14 mouse cellular contexts compared by ENCODE assay signal in the genomic region with DNA sequence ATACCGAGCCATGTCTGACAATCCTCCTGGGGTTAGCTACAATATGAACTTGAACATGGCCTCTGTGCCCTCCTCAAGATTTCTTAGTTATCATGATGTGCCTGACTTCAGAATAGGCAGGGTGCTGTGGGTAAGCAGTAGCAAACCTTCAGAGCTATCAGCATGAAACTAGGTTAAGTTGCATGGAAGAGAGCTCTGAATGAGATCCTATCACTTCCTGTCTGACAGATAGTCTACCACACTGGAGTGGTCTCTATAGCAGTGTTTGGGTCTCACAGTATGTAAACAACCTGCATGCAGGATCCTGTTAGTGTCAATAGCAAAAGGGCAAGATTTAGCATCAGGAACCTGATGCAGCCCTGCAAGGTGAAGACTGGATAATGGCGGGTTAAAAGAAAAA.
DNase-seq lines count a peak whose midpoint lies in the region; ATAC-seq lines count a peak whose summit lies in the region.
"Had no signal": no experiment of that assay in that cellular context is flagged by ENCODE, and none has a peak within 500 bp of the region (broad histone marks: within the 10 kb centered on the region; RNA-seq: fewer than 3 reads in every experiment).

No protein-coding gene starts in this region.

- ATAC-seq in megakaryocyte progenitor cell, adult 5-6 weeks (replicated peaks; ENCODE audit: poor library complexity), result no peak
- ATAC-seq: forebrain, embryonic 16.5 days had no signal

- peak; percentile 14 for DNase-seq in CD4-positive helper T cell, adult 2 months (ENCODE audit: low read depth, low spot score)
- peak; percentile 40 for DNase-seq in induced T-regulatory cell, adult 2 months (ENCODE audit: low read depth)
- peak; percentile 3 to 14 for DNase-seq in thymus, postnatal 10 days (ENCODE audit: low spot score in 2 of 2)
- DNase-seq in thymus, postnatal 4 days, result peak; percentile 7
- no peak for DNase-seq in gastrocnemius, adult 8-10 months (ENCODE audit: low spot score in 2 of 2)
- no peak for DNase-seq in ovary, adult 18-20 months (ENCODE audit: low spot score)
- DNase-seq: adrenal gland, postnatal 10 days; B cell, adult 2 months; cerebellum, adult 11 months; cerebellum, adult 8-10 months; cerebellum, postnatal 14 days; gastrocnemius, postnatal 25 days had no signal

Comparison
In these comparisons a context has a peak if more than half of its experiments do, and no peak if none do; other contexts are left out.
1. DNase-seq: peak in CD4-positive helper T cell, adult 2 months (single experiment), induced T-regulatory cell, adult 2 months (single experiment), thymus, postnatal 10 days (2 of 2) and thymus, postnatal 4 days (single experiment); none in gastrocnemius, adult 8-10 months (0 of 2) and ovary, adult 18-20 months (single experiment).